Mouse (Mus musculus) liver, postnatal 0 days (tissue): ENCODE results near the gene Srgap1.

Experiments
- CTCF ChIP-seq: sonication (generic); IDR thresholded peaks from 2 replicates; pipeline ENCODE4 v1.5.1; 2016; ENCODE audit warnings: antibody characterized with exemption, low read depth
- EP300 ChIP-seq: IDR thresholded peaks from 2 replicates; pipeline ENCODE4 v1.6.1; 2016; ENCODE audit warnings: antibody characterized with exemption, low read depth, mild to moderate bottlenecking

- TF ChIP-seq CTCF = no peak
- TF ChIP-seq EP300 = no peak
Observed at GRCm38 (mm10) chr10:122017063-122017462, 30.1 kb downstream of the Srgap1 start.
